Mouse (Mus musculus) common myeloid progenitor, adult 5-6 weeks (primary cell): ENCODE data around the gene Ripor3. TPM values are rescaled to one million over a fixed set of nuclear protein-coding genes. Genes with fewer than 3 reads are reported as not detected.
A peak's percentile ranks its signal among the peaks of the same experiment; 100 is the strongest.

Source experiments
- ATAC-seq: replicated peaks from 2 replicates; pipeline ENCODE4 v1.8.0; 2016; ENCODE audit warnings: low read depth, mild to moderate bottlenecking, moderate TSS enrichment, inconsistent platforms; ENCODE audit not compliant: poor library complexity, severe bottlenecking
- total RNA-seq: library from RNA; stranded (forward); fragments of 200-1000, 187-1606 nt; gene quantifications from 2 replicates; pipeline ENCODE4 v1.2.3, GENCODE M21; 2017

Ripor3 gene
- total RNA-seq, 1 experiment from 2014 or later = 0.09 TPM

- ATAC-seq = no peak
Observed at GRCm38 (mm10) chr2:168033905-168034304, 23.5 kb upstream of the Ripor3 start.

- no peak for ATAC-seq
Observed at GRCm38 (mm10) chr2:168031842-168032241, 21.4 kb upstream of the Ripor3 start.

GRCm38 (mm10) chr2:168028376-168028775, 18.0 kb upstream of the Ripor3 start:
- ATAC-seq = no peak

- peak; percentile 36 for ATAC-seq
Observed at GRCm38 (mm10) chr2:168026467-168026866, 16.0 kb upstream of the Ripor3 start.

- ATAC-seq = no peak
Observed at GRCm38 (mm10) chr2:168025882-168026281, 15.5 kb upstream of the Ripor3 start.

GRCm38 (mm10) chr2:168025174-168025573, 14.8 kb upstream of the Ripor3 start:
- no peak for ATAC-seq

GRCm38 (mm10) chr2:168023763-168024402, 13.5 kb upstream of the Ripor3 start:
- peak; percentile 36; the same call in 1 of the 2 replicates for ATAC-seq

- no peak for ATAC-seq
Observed at GRCm38 (mm10) chr2:168019201-168019715, 8.8 kb upstream of the Ripor3 start.

GRCm38 (mm10) chr2:168016951-168017391, 6.6 kb upstream of the Ripor3 start:
- peak; percentile 65 for ATAC-seq

GRCm38 (mm10) chr2:168010893-168011292, 475 bp upstream of the Ripor3 start:
- no peak for ATAC-seq

GRCm38 (mm10) chr2:168008132-168008531, 2.3 kb downstream of the Ripor3 start:
- ATAC-seq = no peak

GRCm38 (mm10) chr2:168006489-168006888, 3.9 kb downstream of the Ripor3 start:
- no peak for ATAC-seq

- ATAC-seq = peak; percentile 74
Observed at GRCm38 (mm10) chr2:168005616-168006015, 4.8 kb downstream of the Ripor3 start.

GRCm38 (mm10) chr2:168005005-168005404, 5.4 kb downstream of the Ripor3 start:
- ATAC-seq = no peak

GRCm38 (mm10) chr2:168004369-168004768, 6.0 kb downstream of the Ripor3 start:
- ATAC-seq = no peak

- ATAC-seq = no peak
Observed at GRCm38 (mm10) chr2:168003431-168003830, 7.0 kb downstream of the Ripor3 start.

GRCm38 (mm10) chr2:168002884-168003283, 7.5 kb downstream of the Ripor3 start:
- ATAC-seq = no peak

- ATAC-seq = no peak
Observed at GRCm38 (mm10) chr2:168002188-168002587, 8.2 kb downstream of the Ripor3 start.

- 0 out of 2 replicates have a peak, but pooled peaks have one; percentile 28 for ATAC-seq
Observed at GRCm38 (mm10) chr2:167999145-167999743, 11.2 kb downstream of the Ripor3 start.

- no peak; the same call in 1 of the 2 replicates for ATAC-seq
Observed at GRCm38 (mm10) chr2:167997562-167997961, 12.9 kb downstream of the Ripor3 start.

GRCm38 (mm10) chr2:167996672-167997215, 13.7 kb downstream of the Ripor3 start:
- ATAC-seq = peak; percentile 49
